20 mouse cellular contexts compared by ENCODE assay signal in genomic region chr16:17929631-17930030, GRCm38 (mm10). TPM values are rescaled to one million over a fixed set of nuclear protein-coding genes. Genes with fewer than 3 reads are reported as not detected.
DNase-seq lines count a peak whose midpoint lies in the region; ATAC-seq and TF ChIP-seq lines count a peak whose summit lies in the region.
"Had no signal": no experiment of that assay in that cellular context is flagged by ENCODE, and none has a peak within 500 bp of the region (broad histone marks: within the 10 kb centered on the region; RNA-seq: fewer than 3 reads in every experiment).

No protein-coding gene starts in this region.

- DNase-seq in cerebellum, postnatal 14 days: peak; percentile 38 to 40
- DNase-seq in cerebellum, postnatal 36 days: no peak
- DNase-seq in limb, embryonic 10.5 days (ENCODE audit: low spot score): no peak
- no peak for DNase-seq in ES-E14 (ENCODE audit: low read depth, low spot score)
- DNase-seq in liver, embryonic 13.5 days: no peak
- DNase-seq in adrenal gland, adult 8-10 months: no peak
- DNase-seq: adrenal gland, postnatal 25 days; gastrocnemius, postnatal 10 days; heart, postnatal 36 days; kidney, adult 11 months; kidney, postnatal 10 days; retina, postnatal 1 day had no signal

- H3K27ac ChIP-seq in limb, embryonic 15.5 days: 0 out of 2 replicates have a peak overlapping the region, but pooled peaks have one; percentile 2
- H3K27ac ChIP-seq in limb, embryonic 10.5 days: no peak overlapping the region
- H3K27ac ChIP-seq in ES-E14 (ENCODE audit: insufficient read depth, low read depth, low read length, poor library complexity, severe bottlenecking): peak overlapping the region; percentile 77
- peak overlapping the region; percentile 87 for H3K27ac ChIP-seq in liver, embryonic 13.5 days

- H3K4me2 ChIP-seq in limb, embryonic 15.5 days: no peak overlapping the region
- no peak overlapping the region for H3K4me2 ChIP-seq in liver, embryonic 13.5 days

- no peak overlapping the region for H3K9ac ChIP-seq in limb, embryonic 15.5 days
- H3K9ac ChIP-seq in ES-E14 (ENCODE audit: insufficient read depth, low read depth, low read length, poor library complexity, severe bottlenecking): no peak overlapping the region
- H3K9ac ChIP-seq in liver, embryonic 13.5 days: no peak overlapping the region
- H3K9ac ChIP-seq: heart, embryonic 12.5 days; stomach, embryonic 15.5 days had no signal

- no peaks in the 10 kb centered on the region for H3K27me3 ChIP-seq in limb, embryonic 15.5 days
- no peaks in the 10 kb centered on the region for H3K27me3 ChIP-seq in limb, embryonic 10.5 days (ENCODE audit: low read depth, poor library complexity, severe bottlenecking)
- no peaks in the 10 kb centered on the region for H3K27me3 ChIP-seq in liver, embryonic 13.5 days
- H3K27me3 ChIP-seq: stomach, embryonic 15.5 days had no signal

- ATAC-seq in limb, embryonic 15.5 days (ENCODE audit: insufficient number of reproducible peaks, low FRiP score, low TSS enrichment, low read depth): no peak
- ATAC-seq in liver, embryonic 13.5 days (ENCODE audit: low read depth): no peak
- ATAC-seq in erythroblast, adult 5-6 weeks (replicated peaks; ENCODE audit: low FRiP score, poor library complexity, severe bottlenecking): no peak

- peaks cover 18% of the 10 kb centered on the region for H3K36me3 ChIP-seq in limb, embryonic 15.5 days
- peaks cover 20% of the 10 kb centered on the region for H3K36me3 ChIP-seq in limb, embryonic 10.5 days
- H3K36me3 ChIP-seq in ES-E14 (ENCODE audit: control insufficient read depth, insufficient read depth, low read length, poor library complexity, severe bottlenecking): peaks cover 25% of the 10 kb centered on the region
- peaks cover 22% of the 10 kb centered on the region for H3K36me3 ChIP-seq in liver, embryonic 13.5 days

- WGBS in limb, embryonic 15.5 days: 46% methylated on average over 2 of the region's 2 CpGs
- 83% methylated on average over 2 of the region's 2 CpGs for WGBS in limb, embryonic 10.5 days
- 79% methylated on average over 2 of the region's 2 CpGs for WGBS in liver, embryonic 13.5 days (ENCODE audit: insufficient replicate concordance)

- peaks cover 18% of the 10 kb centered on the region for H3K4me1 ChIP-seq in limb, embryonic 15.5 days
- H3K4me1 ChIP-seq in limb, embryonic 10.5 days: peaks cover 29% of the 10 kb centered on the region
- H3K4me1 ChIP-seq in ES-E14 (ENCODE audit: control insufficient read depth in 2 of 2, insufficient read depth in 2 of 2, low read length in 2 of 2, poor library complexity in 1 of 2): peaks cover 4 to 27% of the 10 kb centered on the region in 2 experiments; a peak in 2 of 4 replicates
- peaks cover 64% of the 10 kb centered on the region for H3K4me1 ChIP-seq in liver, embryonic 13.5 days (replicated peaks)

- no peak overlapping the region for H3K4me3 ChIP-seq in limb, embryonic 15.5 days
- no peak overlapping the region for H3K4me3 ChIP-seq in limb, embryonic 10.5 days
- H3K4me3 ChIP-seq in ES-E14 (ENCODE audit: insufficient read depth in 1 of 2, low read depth in 1 of 2, low read length in 2 of 2, poor library complexity in 1 of 2, severe bottlenecking in 1 of 2): no peak overlapping the region
- H3K4me3 ChIP-seq in liver, embryonic 13.5 days (replicated peaks): no peak overlapping the region
- H3K4me3 ChIP-seq: heart, embryonic 12.5 days had no signal

- H3K9me3 ChIP-seq in limb, embryonic 15.5 days: no peaks in the 10 kb centered on the region
- no peaks in the 10 kb centered on the region for H3K9me3 ChIP-seq in limb, embryonic 10.5 days (replicated peaks)
- no peaks in the 10 kb centered on the region for H3K9me3 ChIP-seq in ES-E14 (ENCODE audit: control insufficient read depth, insufficient read depth, low read depth, low read length)
- no peaks in the 10 kb centered on the region for H3K9me3 ChIP-seq in liver, embryonic 13.5 days (replicated peaks)
- H3K9me3 ChIP-seq: heart, embryonic 12.5 days; stomach, embryonic 15.5 days had no signal

- in situ Hi-C loops in ES-E14 (cut with MboI; ENCODE audit: low sequenced_read_pairs in 2 of 2, unreplicated experiment in 2 of 2): no loop called here

TF ChIP-seq in ES-E14, 5 proteins besides CTCF, POLR2A, EP300 and RAD21:
- no peak for TF ChIP-seq ZNF384 (IDR thresholded peaks at IDR 0.05; ENCODE audit: low read depth, low read length)
- no peak for TF ChIP-seq CHD2 (IDR thresholded peaks at IDR 0.05; ENCODE audit: low read depth, low read length)
- TF ChIP-seq MAFK (IDR thresholded peaks at IDR 0.05; ENCODE audit: insufficient read depth, low read depth, low read length): no peak
- TF ChIP-seq HCFC1 (IDR thresholded peaks at IDR 0.05; ENCODE audit: borderline replicate concordance, insufficient read depth, low read length): no peak
- no peak for TF ChIP-seq ZC3H11A (IDR thresholded peaks at IDR 0.05; ENCODE audit: borderline replicate concordance, low read depth, low read length)

RNA-seq across cellular contexts. Expression of gene Slc25a1, which starts 1.6 kb away (rescaled TPM):
- 81.5 and 86.0 TPM in 2 replicates for polyA plus RNA-seq in limb, embryonic 15.5 days (2015; fragmentation: Nextera tagmentation; extraction: Ambion mirVana)
- polyA plus RNA-seq in limb, embryonic 10.5 days (2016; fragmentation: Nextera tagmentation; extraction: Ambion mirVana): 94.2 and 103 TPM in 2 replicates
- 97.9 and 111 TPM in 2 replicates for total RNA-seq in ES-E14 (2012; rRNA removed)
- polyA plus RNA-seq in liver, embryonic 13.5 days (2015; fragmentation: Nextera tagmentation; extraction: Ambion mirVana): 78.6 and 83.0 TPM in 2 replicates
- total RNA-seq in erythroblast, adult 5-6 weeks (2015; ENCODE audit: low replicate concordance): 5.4 and 6.9 TPM in 2 replicates
- 8.6 and 13.7 TPM in 2 replicates for total RNA-seq in erythroblast, adult 5-6 weeks (2017; ENCODE audit: low replicate concordance)
- 100 to 1,000 TPM; 184 to 251 (median 197) TPM for total RNA-seq in adrenal gland, adult 8-10 months (2022)

RNA-seq across cellular contexts. Expression of gene Gsc2, which starts 14.8 kb away (rescaled TPM):
- not detected in 2 replicates for polyA plus RNA-seq in limb, embryonic 15.5 days (2015; fragmentation: Nextera tagmentation; extraction: Ambion mirVana)
- 0.13 TPM in 1 of 2 replicates, not detected in the other for polyA plus RNA-seq in limb, embryonic 10.5 days (2016; fragmentation: Nextera tagmentation; extraction: Ambion mirVana)
- total RNA-seq in ES-E14 (2012; rRNA removed): 0.85 and 1.2 TPM in 2 replicates
- polyA plus RNA-seq in liver, embryonic 13.5 days (2015; fragmentation: Nextera tagmentation; extraction: Ambion mirVana): not detected in 2 replicates
- not detected in 2 replicates for total RNA-seq in erythroblast, adult 5-6 weeks (2015; ENCODE audit: low replicate concordance)
- total RNA-seq in erythroblast, adult 5-6 weeks (2017; ENCODE audit: low replicate concordance): not detected in 2 replicates
- total RNA-seq in adrenal gland, adult 8-10 months (2022): not detected
- total RNA-seq: adrenal gland, postnatal 25 days; gastrocnemius, postnatal 10 days; heart, postnatal 36 days; left cerebral cortex, postnatal 10 days had no signal
- polyA plus RNA-seq: C2C12; heart, embryonic 12.5 days; liver, embryonic 16.5 days; neural tube, embryonic 14.5 days; stomach, embryonic 15.5 days had no signal

RNA-seq across cellular contexts. Expression of gene Ess2, which starts 18.5 kb away (rescaled TPM):
- polyA plus RNA-seq in limb, embryonic 15.5 days (2015; fragmentation: Nextera tagmentation; extraction: Ambion mirVana): 35.8 and 37.3 TPM in 2 replicates
- polyA plus RNA-seq in limb, embryonic 10.5 days (2016; fragmentation: Nextera tagmentation; extraction: Ambion mirVana): 56.0 and 63.4 TPM in 2 replicates
- 27.2 and 30.2 TPM in 2 replicates for total RNA-seq in ES-E14 (2012; rRNA removed)
- 11.7 and 11.8 TPM in 2 replicates for polyA plus RNA-seq in liver, embryonic 13.5 days (2015; fragmentation: Nextera tagmentation; extraction: Ambion mirVana)
- 1.7 TPM in 1 of 2 replicates, not detected in the other for total RNA-seq in erythroblast, adult 5-6 weeks (2015; ENCODE audit: low replicate concordance)
- total RNA-seq in erythroblast, adult 5-6 weeks (2017; ENCODE audit: low replicate concordance): 6.0 and 8.4 TPM in 2 replicates
- 10 to 100 TPM; 16.9 to 28.8 (median 22.5) TPM for total RNA-seq in adrenal gland, adult 8-10 months (2022)

RNA-seq across cellular contexts. Expression of gene Tssk2, which starts 31.2 kb away (rescaled TPM):
- polyA plus RNA-seq in limb, embryonic 15.5 days (2015; fragmentation: Nextera tagmentation; extraction: Ambion mirVana): not detected in 2 replicates
- not detected in 2 replicates for polyA plus RNA-seq in limb, embryonic 10.5 days (2016; fragmentation: Nextera tagmentation; extraction: Ambion mirVana)
- total RNA-seq in ES-E14 (2012; rRNA removed): 0.16 and 0.18 TPM in 2 replicates
- not detected in 2 replicates for polyA plus RNA-seq in liver, embryonic 13.5 days (2015; fragmentation: Nextera tagmentation; extraction: Ambion mirVana)
- not detected in 2 replicates for total RNA-seq in erythroblast, adult 5-6 weeks (2015; ENCODE audit: low replicate concordance)
- not detected in 2 replicates for total RNA-seq in erythroblast, adult 5-6 weeks (2017; ENCODE audit: low replicate concordance)
- not detected for total RNA-seq in adrenal gland, adult 8-10 months (2022)
- total RNA-seq: adrenal gland, postnatal 25 days; gastrocnemius, postnatal 10 days; heart, postnatal 36 days; left cerebral cortex, postnatal 10 days had no signal
- polyA plus RNA-seq: heart, embryonic 12.5 days; liver, embryonic 16.5 days; neural tube, embryonic 14.5 days had no signal

RNA-seq across cellular contexts. Expression of gene Dgcr2, which starts 31.3 kb away (rescaled TPM):
- 88.5 and 88.8 TPM in 2 replicates for polyA plus RNA-seq in limb, embryonic 15.5 days (2015; fragmentation: Nextera tagmentation; extraction: Ambion mirVana)
- 100 and 116 TPM in 2 replicates for polyA plus RNA-seq in limb, embryonic 10.5 days (2016; fragmentation: Nextera tagmentation; extraction: Ambion mirVana)
- total RNA-seq in ES-E14 (2012; rRNA removed): 78.0 and 112 TPM in 2 replicates
- 18.6 and 20.7 TPM in 2 replicates for polyA plus RNA-seq in liver, embryonic 13.5 days (2015; fragmentation: Nextera tagmentation; extraction: Ambion mirVana)
- 2.1 and 26.1 TPM in 2 replicates for total RNA-seq in erythroblast, adult 5-6 weeks (2015; ENCODE audit: low replicate concordance)
- total RNA-seq in erythroblast, adult 5-6 weeks (2017; ENCODE audit: low replicate concordance): 11.6 and 13.8 TPM in 2 replicates
- 10 to 100 TPM; 66.1 to 78.0 (median 76.2) TPM for total RNA-seq in adrenal gland, adult 8-10 months (2022)

Comparison
In these comparisons a context has a peak if more than half of its experiments do, and no peak if none do; other contexts are left out.
1. DNase-seq: peak in cerebellum, postnatal 14 days (2 of 2); none in cerebellum, postnatal 36 days (0 of 2), limb, embryonic 10.5 days (single experiment), ES-E14 (single experiment), liver, embryonic 13.5 days (single experiment) and adrenal gland, adult 8-10 months (single experiment).